Mouse (Mus musculus): ENCODE results near the gene Usp25. TPM values are rescaled to one million over a fixed set of nuclear protein-coding genes. Genes with fewer than 3 reads are reported as not detected.
A peak's percentile ranks its signal among the peaks of the same experiment; 100 is the strongest.

Usp25 gene
- total RNA-seq (2014; rRNA removed) (24.8 and 26.0 TPM in 2 replicates), polyA plus RNA-seq (2012; rRNA removed) (7.1 and 8.2 TPM in 2 replicates)

GRCm38 (mm10) chr16:77013427-77014320 is at the start of gene Usp25:
TSS of gene Usp25 (plus strand) at chr16:77013706.
- WGBS = 1% methylated on average over 108 of the region's 126 CpGs
- H3K36me3 ChIP-seq (ENCODE audit: control insufficient read depth, insufficient read depth, low read length) = no peaks in the 10 kb centered on the region
- H3K79me2 ChIP-seq (ENCODE audit: control insufficient read depth, insufficient read depth, low read length) = peaks cover 13% of the 10 kb centered on the region; the same call in 1 of the 2 replicates
- no peaks in the 10 kb centered on the region for H3K27me3 ChIP-seq (ENCODE audit: control insufficient read depth, insufficient read depth, low read length)
- peak within 1 kb of the TSS; percentile 91 for H3K9ac ChIP-seq (ENCODE audit: low read depth, low read length)
- peaks cover 15% of the 10 kb centered on the region for H3K4me1 ChIP-seq (ENCODE audit: control insufficient read depth, insufficient read depth, low read length)
- TF ChIP-seq CTCF (IDR thresholded peaks at IDR 0.05; ENCODE audit: low read depth, low read length) (no peak), POLR2A (IDR thresholded peaks at IDR 0.05; ENCODE audit: extremely low read depth, insufficient read depth, low read length) (peak; percentile 87)
- H3K4me3 ChIP-seq (ENCODE audit: insufficient read depth, low read depth, low read length) = peak within 1 kb of the TSS; percentile 83
- peak within 1 kb of the TSS; percentile 72 for H3K27ac ChIP-seq (replicated peaks; ENCODE audit: insufficient read depth, low read depth, low read length)
- peak; percentile 72 for DNase-seq (ENCODE audit: extremely low read depth, low read depth, low spot score)

GRCm38 (mm10) chr16:76967593-76968275 is 45.8 kb upstream of the Usp25 start:
- no peak overlapping the region for H3K9ac ChIP-seq (ENCODE audit: low read depth, low read length)
- no peaks in the 10 kb centered on the region for H3K27me3 ChIP-seq (ENCODE audit: control insufficient read depth, insufficient read depth, low read length)
- no peak overlapping the region for H3K4me3 ChIP-seq (ENCODE audit: insufficient read depth, low read depth, low read length)
- TF ChIP-seq POLR2A (IDR thresholded peaks at IDR 0.05; ENCODE audit: extremely low read depth, insufficient read depth, low read length) = no peak
- no peak for TF ChIP-seq CTCF (IDR thresholded peaks at IDR 0.05; ENCODE audit: low read depth, low read length)
- 91% methylated on average over 3 of the region's 3 CpGs for WGBS
- DNase-seq (ENCODE audit: extremely low read depth, low read depth, low spot score) = no peak
- H3K4me1 ChIP-seq (ENCODE audit: control insufficient read depth, insufficient read depth, low read length) = no peaks in the 10 kb centered on the region
- H3K27ac ChIP-seq (replicated peaks; ENCODE audit: insufficient read depth, low read depth, low read length) = no peak overlapping the region
- no peaks in the 10 kb centered on the region for H3K79me2 ChIP-seq (ENCODE audit: control insufficient read depth, insufficient read depth, low read length)
- H3K36me3 ChIP-seq (ENCODE audit: control insufficient read depth, insufficient read depth, low read length) = no peaks in the 10 kb centered on the region

- no peak for TF ChIP-seq POLR2A (IDR thresholded peaks at IDR 0.05; ENCODE audit: extremely low read depth, insufficient read depth, low read length)
- TF ChIP-seq CTCF (IDR thresholded peaks at IDR 0.05; ENCODE audit: low read depth, low read length) = no peak
- no peak for DNase-seq (ENCODE audit: extremely low read depth, low read depth, low spot score)
- Histone ChIP-seq H3K27me3 (ENCODE audit: control insufficient read depth, insufficient read depth, low read length) (no peaks in the 10 kb centered on the region), H3K36me3 (ENCODE audit: control insufficient read depth, insufficient read depth, low read length) (no peaks in the 10 kb centered on the region), H3K79me2 (ENCODE audit: control insufficient read depth, insufficient read depth, low read length) (no peaks in the 10 kb centered on the region), H3K4me1 (ENCODE audit: control insufficient read depth, insufficient read depth, low read length) (no peaks in the 10 kb centered on the region), H3K9ac (ENCODE audit: low read depth, low read length) (no peak overlapping the region), H3K27ac (replicated peaks; ENCODE audit: insufficient read depth, low read depth, low read length) (no peak overlapping the region), H3K4me3 (ENCODE audit: insufficient read depth, low read depth, low read length) (no peak overlapping the region)
- WGBS = 50% methylated on average over 5 of the region's 5 CpGs
Observed at GRCm38 (mm10) chr16:76971211-76971610, 42.3 kb upstream of the Usp25 start.

- H3K79me2 ChIP-seq (ENCODE audit: control insufficient read depth, insufficient read depth, low read length) = no peaks in the 10 kb centered on the region
- no peak for TF ChIP-seq CTCF (IDR thresholded peaks at IDR 0.05; ENCODE audit: low read depth, low read length)
- TF ChIP-seq POLR2A (IDR thresholded peaks at IDR 0.05; ENCODE audit: extremely low read depth, insufficient read depth, low read length) = no peak
- H3K27ac ChIP-seq (replicated peaks; ENCODE audit: insufficient read depth, low read depth, low read length) = no peak overlapping the region
- no peaks in the 10 kb centered on the region for H3K27me3 ChIP-seq (ENCODE audit: control insufficient read depth, insufficient read depth, low read length)
- no peaks in the 10 kb centered on the region for H3K36me3 ChIP-seq (ENCODE audit: control insufficient read depth, insufficient read depth, low read length)
- 67% methylated on average over 5 of the region's 5 CpGs for WGBS
- no peak overlapping the region for H3K9ac ChIP-seq (ENCODE audit: low read depth, low read length)
- no peaks in the 10 kb centered on the region for H3K4me1 ChIP-seq (ENCODE audit: control insufficient read depth, insufficient read depth, low read length)
- DNase-seq (ENCODE audit: extremely low read depth, low read depth, low spot score) = no peak
- no peak overlapping the region for H3K4me3 ChIP-seq (ENCODE audit: insufficient read depth, low read depth, low read length)
Observed at GRCm38 (mm10) chr16:76976787-76977430, 36.6 kb upstream of the Usp25 start.

- Histone ChIP-seq H3K36me3 (ENCODE audit: control insufficient read depth, insufficient read depth, low read length) (no peaks in the 10 kb centered on the region), H3K4me3 (ENCODE audit: insufficient read depth, low read depth, low read length) (no peak overlapping the region), H3K4me1 (ENCODE audit: control insufficient read depth, insufficient read depth, low read length) (no peaks in the 10 kb centered on the region), H3K27me3 (ENCODE audit: control insufficient read depth, insufficient read depth, low read length) (no peaks in the 10 kb centered on the region), H3K79me2 (ENCODE audit: control insufficient read depth, insufficient read depth, low read length) (no peaks in the 10 kb centered on the region), H3K27ac (replicated peaks; ENCODE audit: insufficient read depth, low read depth, low read length) (no peak overlapping the region), H3K9ac (ENCODE audit: low read depth, low read length) (no peak overlapping the region)
- TF ChIP-seq CTCF (IDR thresholded peaks at IDR 0.05; ENCODE audit: low read depth, low read length) (no peak), POLR2A (IDR thresholded peaks at IDR 0.05; ENCODE audit: extremely low read depth, insufficient read depth, low read length) (no peak)
- no peak for DNase-seq (ENCODE audit: extremely low read depth, low read depth, low spot score)
- 83% methylated on average over 6 of the region's 6 CpGs for WGBS
Observed at GRCm38 (mm10) chr16:76983696-76984095, 29.8 kb upstream of the Usp25 start.
